Mouse (Mus musculus) lung, adult 18-20 months (tissue): ENCODE measurements around the gene Tnks2.
A peak's percentile ranks its signal among the peaks of the same experiment; 100 is the strongest.

Experiments used
- DNase-seq, 2 experiments: peaks; one replicate each; pipeline ENCODE4 v3.0.0; 2022; ENCODE audit warnings: mixed read lengths in 2 of 2

Tnks2 gene

GRCm38 (mm10) chr19:36938008-36938407, 104.0 kb downstream of the Tnks2 start:
- peak; percentile 56 to 72 for DNase-seq

- DNase-seq, result no peak
Observed at GRCm38 (mm10) chr19:36940064-36940463, 106.0 kb downstream of the Tnks2 start.
